Mouse (Mus musculus): Measurements from ENCODE around the gene Gm5737. TPM values are rescaled to one million over a fixed set of nuclear protein-coding genes. Genes with fewer than 3 reads are reported as not detected.

Gene Gm5737
- total and polyA plus RNA-seq, 3 experiments: not detected

GRCm38 (mm10) chr7:120863476-120863875, 51.3 kb downstream of the Gm5737 start:
- no peak for DNase-seq (ENCODE audit: low read depth, low spot score)
- H3K4me3 ChIP-seq (ENCODE audit: control insufficient read depth in 1 of 2, insufficient read depth in 1 of 2, low read depth in 2 of 2, low read length in 2 of 2): no peak overlapping the region

GRCm38 (mm10) chr7:120865100-120865499, 52.9 kb downstream of the Gm5737 start:
- Histone ChIP-seq H3K36me3 (ENCODE audit: control insufficient read depth in 1 of 2, insufficient read depth in 2 of 2, low read length in 2 of 2) (peaks cover 0 to 79% of the 10 kb centered on the region in 2 experiments; a peak in 2 of 4 replicates), H3K9ac (ENCODE audit: control insufficient read depth, low read depth, low read length, poor library complexity, severe bottlenecking) (peak overlapping the region; percentile 39), H3K4me1 (ENCODE audit: control insufficient read depth in 1 of 2, insufficient read depth in 2 of 2, low read length in 2 of 2) (peaks cover 52 to 70% of the 10 kb centered on the region in 2 experiments), H3K27me3 (ENCODE audit: control insufficient read depth in 1 of 2, insufficient read depth in 2 of 2, low read length in 2 of 2) (no peaks in the 10 kb centered on the region), H3K27ac (ENCODE audit: control insufficient read depth, low read depth, low read length) (peak overlapping the region; percentile 69), H3K79me2 (ENCODE audit: control insufficient read depth, insufficient read depth, low read length, poor library complexity) (peaks cover 16% of the 10 kb centered on the region), H3K4me3 (ENCODE audit: control insufficient read depth in 1 of 2, insufficient read depth in 1 of 2, low read depth in 2 of 2, low read length in 2 of 2) (peak overlapping the region; percentile 46 to 60), H3K9me3 (replicated peaks; ENCODE audit: insufficient read depth, low read length) (no peaks in the 10 kb centered on the region)
- DNase-seq (ENCODE audit: low read depth, low spot score): peak; percentile 95
- peak; percentile 63; the same call in 1 of the 2 replicates for TF ChIP-seq MXI1 (IDR thresholded peaks at IDR 0.05; ENCODE audit: low read depth, low read length)
- no peak for TF ChIP-seq SMC3 (IDR thresholded peaks at IDR 0.05; ENCODE audit: low read depth, low read length)
- no peak for TF ChIP-seq USF2 (IDR thresholded peaks at IDR 0.05; ENCODE audit: borderline replicate concordance in 1 of 2, insufficient read depth in 1 of 2, low read depth in 1 of 2, low read length in 2 of 2)
- TF ChIP-seq MAZ (IDR thresholded peaks at IDR 0.05; ENCODE audit: low read depth, low read length): no peak
- TF ChIP-seq POLR2A (IDR thresholded peaks at IDR 0.05; ENCODE audit: control insufficient read depth in 1 of 2, insufficient read depth in 1 of 2, low read depth in 1 of 2, low read length in 2 of 2, poor library complexity in 1 of 2): peak in 1 of 2 experiments; percentile 35; a peak in 1 of 4 replicates
- TF ChIP-seq NRF1 (IDR thresholded peaks at IDR 0.05; ENCODE audit: insufficient read depth, low read depth, low read length, poor library complexity, severe bottlenecking): no peak
- TF ChIP-seq POLR2AphosphoS5 (IDR thresholded peaks at IDR 0.05; ENCODE audit: borderline replicate concordance, low read depth, low read length): no peak
- peak; percentile 76; the same call in 1 of the 2 replicates for TF ChIP-seq E2F4 (IDR thresholded peaks at IDR 0.05; ENCODE audit: borderline replicate concordance, low read depth, low read length)
- TF ChIP-seq BHLHE40 (IDR thresholded peaks at IDR 0.05; ENCODE audit: borderline replicate concordance, low read depth, low read length): peak; percentile 88; the same call in 1 of the 2 replicates
- TF ChIP-seq MAX (IDR thresholded peaks at IDR 0.05; ENCODE audit: low read length): peak; percentile 73
- peak; percentile 57 for TF ChIP-seq SIN3A (IDR thresholded peaks at IDR 0.05; ENCODE audit: low read length)
- peak; percentile 25; the same call in 1 of the 2 replicates for TF ChIP-seq HCFC1 (IDR thresholded peaks at IDR 0.05; ENCODE audit: low read depth, low read length)
- TF ChIP-seq NELFE (IDR thresholded peaks at IDR 0.05; ENCODE audit: low read depth, low read length): no peak
- TF ChIP-seq MYB (IDR thresholded peaks at IDR 0.05; ENCODE audit: low read depth, low read length): no peak
- peak in 1 of 2 experiments; percentile 67; a peak in 2 of 4 replicates for TF ChIP-seq EP300 (IDR thresholded peaks at IDR 0.05; ENCODE audit: low read depth in 1 of 2, low read length in 2 of 2)
- peak; percentile 78 for TF ChIP-seq ETS1 (IDR thresholded peaks at IDR 0.05; ENCODE audit: low read depth, low read length)
- TF ChIP-seq MYC (IDR thresholded peaks at IDR 0.05; ENCODE audit: low read depth, low read length): peak; percentile 73; the same call in 1 of the 2 replicates
- peak; percentile 91 for TF ChIP-seq USF1 (IDR thresholded peaks at IDR 0.05; ENCODE audit: low read depth, low read length)
- peak; percentile 80 for TF ChIP-seq ZNF384 (IDR thresholded peaks at IDR 0.05; ENCODE audit: low read depth, low read length)
- no peak for TF ChIP-seq ZKSCAN1 (IDR thresholded peaks at IDR 0.05; ENCODE audit: low read depth, low read length)
- TF ChIP-seq TAL1 (IDR thresholded peaks at IDR 0.05; ENCODE audit: low read length): no peak
- no peak for TF ChIP-seq CHD1 (IDR thresholded peaks at IDR 0.05; ENCODE audit: low read depth, low read length)
- TF ChIP-seq MEF2A (IDR thresholded peaks at IDR 0.05; ENCODE audit: extremely low read depth, insufficient replicate concordance, low read depth, low read length, poor library complexity, severe bottlenecking): no peak
- TF ChIP-seq KAT2A (conservative IDR thresholded peaks at IDR 0.05; ENCODE audit: low read depth, low read length): no peak
- TF ChIP-seq UBTF (IDR thresholded peaks at IDR 0.05; ENCODE audit: borderline replicate concordance, insufficient read depth, low read depth, low read length): no peak

More at GRCm38 (mm10) chr7:120863476-120863875, 51.3 kb downstream of the Gm5737 start:
- Histone ChIP-seq H3K36me3 (ENCODE audit: control insufficient read depth in 1 of 2, insufficient read depth in 2 of 2, low read length in 2 of 2) (peaks cover 0 to 70% of the 10 kb centered on the region in 2 experiments; a peak in 2 of 4 replicates), H3K27me3 (ENCODE audit: control insufficient read depth in 1 of 2, insufficient read depth in 2 of 2, low read length in 2 of 2) (no peaks in the 10 kb centered on the region), H3K9me3 (replicated peaks; ENCODE audit: insufficient read depth, low read length) (no peaks in the 10 kb centered on the region), H3K27ac (ENCODE audit: control insufficient read depth, low read depth, low read length) (peak overlapping the region; percentile 21; the same call in 1 of the 2 replicates), H3K4me1 (ENCODE audit: control insufficient read depth in 1 of 2, insufficient read depth in 2 of 2, low read length in 2 of 2) (peaks cover 41 to 62% of the 10 kb centered on the region in 2 experiments), H3K79me2 (ENCODE audit: control insufficient read depth, insufficient read depth, low read length, poor library complexity) (peaks cover 17% of the 10 kb centered on the region), H3K9ac (ENCODE audit: control insufficient read depth, low read depth, low read length, poor library complexity, severe bottlenecking) (no peak overlapping the region)
- TF ChIP-seq CTCF (IDR thresholded peaks at IDR 0.05 in 2 of 3, conservative IDR thresholded peaks at IDR 0.05 in 1 of 3; ENCODE audit: control insufficient read depth in 1 of 3, insufficient read depth in 1 of 3, low read depth in 2 of 3, low read length in 3 of 3, poor library complexity in 1 of 3, severe bottlenecking in 1 of 3) (no peak), ELF1 (IDR thresholded peaks at IDR 0.05; ENCODE audit: low read depth, low read length) (no peak), GATA1 (IDR thresholded peaks at IDR 0.05; ENCODE audit: low read depth, low read length) (no peak), RCOR1 (IDR thresholded peaks at IDR 0.05; ENCODE audit: low read depth, low read length) (peak; percentile 31; the same call in 1 of the 2 replicates), NRF1 (IDR thresholded peaks at IDR 0.05; ENCODE audit: insufficient read depth, low read depth, low read length, poor library complexity, severe bottlenecking) (no peak), MYB (IDR thresholded peaks at IDR 0.05; ENCODE audit: low read depth, low read length) (no peak), BHLHE40 (IDR thresholded peaks at IDR 0.05; ENCODE audit: borderline replicate concordance, low read depth, low read length) (no peak), NELFE (IDR thresholded peaks at IDR 0.05; ENCODE audit: low read depth, low read length) (no peak), MEF2A (IDR thresholded peaks at IDR 0.05; ENCODE audit: extremely low read depth, insufficient replicate concordance, low read depth, low read length, poor library complexity, severe bottlenecking) (no peak), SIN3A (IDR thresholded peaks at IDR 0.05; ENCODE audit: low read length) (0 out of 2 replicates have a peak, but pooled peaks have one; percentile 23), MYC (IDR thresholded peaks at IDR 0.05; ENCODE audit: low read depth, low read length) (no peak), JUND (IDR thresholded peaks at IDR 0.05; ENCODE audit: low read depth, low read length) (no peak)

Data from MEL (cell line).